Mouse (Mus musculus): ENCODE results near the gene Rheb.
"Not testable (repeated sequence)": the region's sequence is repeated elsewhere in the genome, so short reads cannot be mapped to it uniquely, and the experiment has no call there.

Rheb gene

GRCm38 (mm10) chr5:24841662-24842273, 656 bp downstream of the Rheb start:
- no peak for DNase-seq (ENCODE audit: low read depth)

GRCm38 (mm10) chr5:24840975-24841431, 1.4 kb downstream of the Rheb start:
- DNase-seq (ENCODE audit: low read depth): no peak

GRCm38 (mm10) chr5:24834491-24834890, 7.9 kb downstream of the Rheb start:
- DNase-seq (ENCODE audit: low read depth): no peak

GRCm38 (mm10) chr5:24831912-24832311, 10.5 kb downstream of the Rheb start:
- no peak for DNase-seq (ENCODE audit: low read depth)

- peak; percentile 56 for DNase-seq (ENCODE audit: low read depth)
Measured at GRCm38 (mm10) chr5:24828446-24828845, 14.0 kb downstream of the Rheb start.

GRCm38 (mm10) chr5:24827173-24827572, 15.3 kb downstream of the Rheb start:
- peak; percentile 55 for DNase-seq (ENCODE audit: low read depth)

GRCm38 (mm10) chr5:24826056-24826770, 16.2 kb downstream of the Rheb start:
- peak; percentile 66 for DNase-seq (ENCODE audit: low read depth)

GRCm38 (mm10) chr5:24825365-24826055, 16.9 kb downstream of the Rheb start:
- DNase-seq (ENCODE audit: low read depth): no peak

GRCm38 (mm10) chr5:24823864-24824405, 18.5 kb downstream of the Rheb start:
- no peak for DNase-seq (ENCODE audit: low read depth)

- no peak for DNase-seq (ENCODE audit: low read depth)
Measured at GRCm38 (mm10) chr5:24822781-24823180, 19.6 kb downstream of the Rheb start.

GRCm38 (mm10) chr5:24822231-24822630, 20.2 kb downstream of the Rheb start:
- not testable (repeated sequence) for DNase-seq (ENCODE audit: low read depth)

- peak; percentile 29 for DNase-seq (ENCODE audit: low read depth)
Measured at GRCm38 (mm10) chr5:24821403-24821841, 21.0 kb downstream of the Rheb start.

GRCm38 (mm10) chr5:24820627-24821026, 21.8 kb downstream of the Rheb start:
- DNase-seq (ENCODE audit: low read depth): no peak

GRCm38 (mm10) chr5:24817191-24817590, 25.2 kb downstream of the Rheb start:
- DNase-seq (ENCODE audit: low read depth): no peak

- peak; percentile 71 for DNase-seq (ENCODE audit: low read depth)
Measured at GRCm38 (mm10) chr5:24813946-24814345, 28.5 kb downstream of the Rheb start.

GRCm38 (mm10) chr5:24813005-24813404, 29.4 kb downstream of the Rheb start:
- no peak for DNase-seq (ENCODE audit: low read depth)

GRCm38 (mm10) chr5:24805222-24805621, 37.2 kb downstream of the Rheb start:
- no peak for DNase-seq (ENCODE audit: low read depth)

GRCm38 (mm10) chr5:24804661-24805060, 37.8 kb downstream of the Rheb start:
- no peak for DNase-seq (ENCODE audit: low read depth)

GRCm38 (mm10) chr5:24801841-24802624, 40.4 kb downstream of the Rheb start:
- no peak for DNase-seq (ENCODE audit: low read depth)

- peak; percentile 34 for DNase-seq (ENCODE audit: low read depth)
Measured at GRCm38 (mm10) chr5:24800416-24800815, 42.0 kb downstream of the Rheb start.

- DNase-seq (ENCODE audit: low read depth): no peak
Measured at GRCm38 (mm10) chr5:24798639-24799038, 43.8 kb downstream of the Rheb start.

GRCm38 (mm10) chr5:24797858-24798257, 44.6 kb downstream of the Rheb start:
- no peak for DNase-seq (ENCODE audit: low read depth)

Data from 416B (cell line).